Comparison of ENCODE assay signal across 11 mouse cellular contexts in the genomic region with DNA sequence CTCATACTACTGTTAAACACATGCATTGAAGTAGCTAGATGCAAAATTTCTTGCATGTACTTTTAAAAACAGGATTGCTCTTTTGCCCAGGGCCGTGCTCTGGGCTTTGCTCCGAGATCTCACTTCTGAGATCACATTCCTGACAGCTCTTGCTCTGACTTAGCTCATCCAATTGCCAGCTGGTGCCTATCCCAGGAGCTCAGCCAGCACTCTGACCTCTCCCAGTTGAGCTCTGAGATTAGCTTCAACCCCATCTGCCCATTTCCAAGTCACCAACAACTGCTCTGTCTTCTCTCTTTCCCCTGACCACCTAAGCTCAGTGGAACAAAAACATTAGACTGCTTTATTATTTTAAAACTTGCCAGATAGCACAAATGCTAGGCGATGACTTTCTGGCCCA.
A peak's percentile ranks its signal among the peaks of the same experiment; 100 is the strongest.
DNase-seq lines count a peak whose midpoint lies in the region; ATAC-seq lines count a peak whose summit lies in the region.
"Had no signal": no experiment of that assay in that cellular context is flagged by ENCODE, and none has a peak within 500 bp of the region (broad histone marks: within the 10 kb centered on the region; RNA-seq: fewer than 3 reads in every experiment).

No protein-coding gene starts in this region.

- peak; percentile 63 for DNase-seq in left cerebral cortex, postnatal 4 days
- no peak for DNase-seq in left cerebral cortex, adult 18-20 months (ENCODE audit: low spot score in 2 of 2)
- peak; percentile 71 to 86 for DNase-seq in cerebellum, adult 18-20 months
- peak; percentile 84 to 89 for DNase-seq in cerebellum, postnatal 10 days
- peak; percentile 15 to 51 for DNase-seq in heart, postnatal 10 days
- no peak for DNase-seq in urinary bladder, postnatal 14 days (ENCODE audit: low spot score)
- DNase-seq: right cerebral cortex, postnatal 14 days; thymus, postnatal 14 days had no signal

- no peak for ATAC-seq in erythroid progenitor cell, adult 5-6 weeks (replicated peaks; ENCODE audit: low FRiP score, poor library complexity, severe bottlenecking)
- ATAC-seq: activated CD4-positive, CD25-positive, alpha-beta regulatory T cell, adult 4 months; forebrain, embryonic 15.5 days had no signal

- intact Hi-C loops in left cerebral cortex, postnatal 4 days (cut with DNase I) = no loop called here
- intact Hi-C loops in heart, postnatal 10 days (cut with DNase I) = no loop called here

Comparison
In these comparisons a context has a peak if more than half of its experiments do, and no peak if none do; other contexts are left out.
1. DNase-seq: peak in left cerebral cortex, postnatal 4 days (single experiment), cerebellum, adult 18-20 months (2 of 2), cerebellum, postnatal 10 days (2 of 2) and heart, postnatal 10 days (2 of 2); none in left cerebral cortex, adult 18-20 months (0 of 2) and urinary bladder, postnatal 14 days (single experiment).